8 mouse cellular contexts compared by ENCODE assay signal in genomic region chr9:46120468-46121253, GRCm38 (mm10).
DNase-seq lines count a peak whose midpoint lies in the region; ATAC-seq lines count a peak whose summit lies in the region.

No protein-coding gene starts in this region.

- peaks cover 12 to 20% of the 10 kb centered on the region in 2 experiments for H3K4me1 ChIP-seq in heart, embryonic 14.5 days (ENCODE audit: control insufficient read depth in 2 of 2, insufficient read depth in 2 of 2, low read length in 2 of 2)
- H3K4me1 ChIP-seq in embryonic facial prominence, embryonic 10.5 days = peaks cover 24% of the 10 kb centered on the region
- H3K4me1 ChIP-seq in hindbrain, embryonic 15.5 days (replicated peaks) = peaks cover 21% of the 10 kb centered on the region
- peaks cover 23% of the 10 kb centered on the region for H3K4me1 ChIP-seq in midbrain, embryonic 13.5 days (replicated peaks)

- peak overlapping the region; percentile 17 to 61 for H3K27ac ChIP-seq in heart, embryonic 14.5 days (replicated peaks in 1 of 2; ENCODE audit: control insufficient read depth in 1 of 2, insufficient read depth in 1 of 2, low read depth in 2 of 2, low read length in 2 of 2)
- peak overlapping the region; percentile 62 for H3K27ac ChIP-seq in embryonic facial prominence, embryonic 10.5 days (replicated peaks)
- peak overlapping the region; percentile 64 for H3K27ac ChIP-seq in hindbrain, embryonic 15.5 days (replicated peaks)
- peak overlapping the region; percentile 75 for H3K27ac ChIP-seq in midbrain, embryonic 13.5 days

- intact Hi-C loops in heart, postnatal 14 days (cut with DNase I) = loop anchor here (5.0 kb wide), 1 partner anchor 62 kb away; no protein-coding TSS in a partner anchor

- WGBS in heart, embryonic 14.5 days = 81% methylated on average over 6 of the region's 6 CpGs
- 88% methylated on average over 6 of the region's 6 CpGs for WGBS in embryonic facial prominence, embryonic 10.5 days
- 81% methylated on average over 6 of the region's 6 CpGs for WGBS in hindbrain, embryonic 15.5 days
- WGBS in midbrain, embryonic 13.5 days = 80% methylated on average over 6 of the region's 6 CpGs

- H3K9ac ChIP-seq in heart, embryonic 14.5 days (ENCODE audit: low read length) = no peak overlapping the region
- no peak overlapping the region for H3K9ac ChIP-seq in hindbrain, embryonic 15.5 days
- H3K9ac ChIP-seq in midbrain, embryonic 13.5 days (replicated peaks) = no peak overlapping the region

- DNase-seq in heart, postnatal 14 days = no peak
- DNase-seq in embryonic facial prominence, embryonic 10.5 days (ENCODE audit: low spot score) = no peak
- no peak for DNase-seq in adrenal gland, adult (ENCODE audit: inconsistent age in 2 of 2, low spot score in 1 of 2)
- no peak for DNase-seq in right cerebral cortex, postnatal 14 days
- DNase-seq in ovary, adult 18-20 months (ENCODE audit: low spot score) = no peak

- no peaks in the 10 kb centered on the region for H3K27me3 ChIP-seq in heart, embryonic 14.5 days (ENCODE audit: control insufficient read depth, insufficient read depth, low read length)
- no peaks in the 10 kb centered on the region for H3K27me3 ChIP-seq in embryonic facial prominence, embryonic 10.5 days (replicated peaks; ENCODE audit: low read depth, poor library complexity, severe bottlenecking)
- H3K27me3 ChIP-seq in hindbrain, embryonic 15.5 days = no peaks in the 10 kb centered on the region
- H3K27me3 ChIP-seq in midbrain, embryonic 13.5 days = no peaks in the 10 kb centered on the region

- peaks cover 22% of the 10 kb centered on the region; the same call in 1 of the 2 replicates for H3K36me3 ChIP-seq in heart, embryonic 14.5 days (ENCODE audit: control insufficient read depth, insufficient read depth, low read length)
- H3K36me3 ChIP-seq in embryonic facial prominence, embryonic 10.5 days (replicated peaks) = peaks cover 29% of the 10 kb centered on the region
- peaks cover 2% of the 10 kb centered on the region; the same call in 1 of the 2 replicates for H3K36me3 ChIP-seq in hindbrain, embryonic 15.5 days
- H3K36me3 ChIP-seq in midbrain, embryonic 13.5 days = peaks cover 18% of the 10 kb centered on the region; the same call in 1 of the 2 replicates

- no peak overlapping the region for H3K4me3 ChIP-seq in heart, embryonic 14.5 days (ENCODE audit: control insufficient read depth in 1 of 2, insufficient read depth in 1 of 2, low read depth in 1 of 2, low read length in 2 of 2)
- H3K4me3 ChIP-seq in embryonic facial prominence, embryonic 10.5 days = no peak overlapping the region
- no peak overlapping the region for H3K4me3 ChIP-seq in hindbrain, embryonic 15.5 days
- no peak overlapping the region for H3K4me3 ChIP-seq in midbrain, embryonic 13.5 days (replicated peaks)

- H3K4me2 ChIP-seq in heart, embryonic 14.5 days (ENCODE audit: low read length) = no peak overlapping the region; the same call in 1 of the 2 replicates
- no peak overlapping the region for H3K4me2 ChIP-seq in hindbrain, embryonic 15.5 days
- H3K4me2 ChIP-seq in midbrain, embryonic 13.5 days (replicated peaks) = no peak overlapping the region

- H3K9me3 ChIP-seq in heart, embryonic 14.5 days (ENCODE audit: control insufficient read depth, low read length) = no peaks in the 10 kb centered on the region
- peaks cover 3% of the 10 kb centered on the region; the same call in 1 of the 2 replicates for H3K9me3 ChIP-seq in embryonic facial prominence, embryonic 10.5 days
- H3K9me3 ChIP-seq in hindbrain, embryonic 15.5 days = no peaks in the 10 kb centered on the region
- H3K9me3 ChIP-seq in midbrain, embryonic 13.5 days = no peaks in the 10 kb centered on the region

- no peak for ATAC-seq in heart, embryonic 14.5 days (ENCODE audit: insufficient number of reproducible peaks, insufficient read depth, low FRiP score, low read depth)
- no peak for ATAC-seq in hindbrain, embryonic 15.5 days (ENCODE audit: low FRiP score, low read depth)
- 0 out of 2 replicates have a peak, but pooled peaks have one; percentile 46 for ATAC-seq in midbrain, embryonic 13.5 days
